Mouse (Mus musculus): ENCODE results near the gene Sarnp.

DNA sequence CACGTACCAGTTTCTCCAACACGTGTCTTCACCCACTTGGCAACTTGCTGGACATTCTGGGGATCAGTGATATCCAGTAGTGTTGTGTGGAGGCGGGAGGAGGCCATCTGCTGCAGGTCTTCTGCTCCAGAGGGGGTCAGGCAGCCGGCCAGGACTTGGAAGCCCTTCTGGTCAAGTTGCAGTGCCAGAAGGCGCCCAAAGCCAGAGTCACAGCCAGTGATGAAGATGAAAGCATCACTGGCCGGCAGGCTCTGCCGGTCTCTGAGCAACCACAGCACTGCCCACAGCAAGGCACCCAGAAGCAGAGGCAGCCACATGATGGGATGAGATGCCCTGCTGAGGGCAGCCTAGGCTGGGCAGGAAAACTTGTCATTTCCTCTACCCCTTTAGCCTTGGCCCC lies 101.1 kb downstream of the Sarnp start:
- no peak for TF ChIP-seq CTCF (IDR thresholded peaks at IDR 0.05; ENCODE audit: control insufficient read depth, insufficient read depth, insufficient read length)
- peak; percentile 10 for TF ChIP-seq USF1 (IDR thresholded peaks at IDR 0.05; ENCODE audit: low read depth)
